Mouse (Mus musculus): Measurements from ENCODE around the gene Pitpnb.

Gene Pitpnb

DNA sequence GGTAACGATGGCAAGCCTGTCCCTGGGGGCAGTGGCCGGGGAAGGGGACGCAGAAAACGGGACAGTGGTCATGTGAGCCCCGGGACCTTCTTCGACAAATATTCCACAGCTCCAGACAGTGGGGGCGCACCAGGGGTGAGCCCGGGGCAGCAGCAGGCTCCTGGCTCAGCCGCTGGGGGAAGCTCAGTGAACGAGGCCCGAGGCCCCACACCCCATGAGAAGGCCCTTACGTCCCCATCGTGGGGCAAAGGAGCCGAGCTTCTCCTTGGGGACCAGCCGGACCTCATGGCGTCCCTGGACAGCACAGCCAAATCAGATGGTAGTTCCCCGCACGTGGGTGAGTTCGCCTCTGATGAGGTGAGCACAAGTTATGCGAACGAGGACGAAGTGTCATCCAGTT lies 90.3 kb downstream of the Pitpnb start:
- no peak for DNase-seq (ENCODE audit: low read depth, low spot score)

DNA sequence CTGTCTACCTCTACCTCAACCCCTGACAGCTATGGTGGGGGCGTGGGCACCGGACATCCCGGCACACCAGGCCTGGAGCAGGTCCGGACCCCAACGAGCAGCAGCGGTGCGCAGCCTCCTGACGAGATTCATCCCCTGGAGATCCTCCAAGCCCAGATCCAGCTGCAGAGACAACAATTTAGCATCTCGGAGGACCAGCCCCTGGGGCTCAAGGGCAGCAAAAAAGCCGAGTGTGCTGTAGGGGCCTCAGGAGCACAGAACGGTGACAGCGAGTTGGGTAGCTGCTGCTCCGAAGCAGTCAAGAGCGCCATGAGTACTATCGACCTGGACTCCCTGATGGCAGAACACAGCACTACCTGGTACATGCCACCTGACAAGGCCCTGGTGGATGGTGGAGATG lies 90.9 kb downstream of the Pitpnb start:
- no peak for DNase-seq (ENCODE audit: low read depth, low spot score)

DNA sequence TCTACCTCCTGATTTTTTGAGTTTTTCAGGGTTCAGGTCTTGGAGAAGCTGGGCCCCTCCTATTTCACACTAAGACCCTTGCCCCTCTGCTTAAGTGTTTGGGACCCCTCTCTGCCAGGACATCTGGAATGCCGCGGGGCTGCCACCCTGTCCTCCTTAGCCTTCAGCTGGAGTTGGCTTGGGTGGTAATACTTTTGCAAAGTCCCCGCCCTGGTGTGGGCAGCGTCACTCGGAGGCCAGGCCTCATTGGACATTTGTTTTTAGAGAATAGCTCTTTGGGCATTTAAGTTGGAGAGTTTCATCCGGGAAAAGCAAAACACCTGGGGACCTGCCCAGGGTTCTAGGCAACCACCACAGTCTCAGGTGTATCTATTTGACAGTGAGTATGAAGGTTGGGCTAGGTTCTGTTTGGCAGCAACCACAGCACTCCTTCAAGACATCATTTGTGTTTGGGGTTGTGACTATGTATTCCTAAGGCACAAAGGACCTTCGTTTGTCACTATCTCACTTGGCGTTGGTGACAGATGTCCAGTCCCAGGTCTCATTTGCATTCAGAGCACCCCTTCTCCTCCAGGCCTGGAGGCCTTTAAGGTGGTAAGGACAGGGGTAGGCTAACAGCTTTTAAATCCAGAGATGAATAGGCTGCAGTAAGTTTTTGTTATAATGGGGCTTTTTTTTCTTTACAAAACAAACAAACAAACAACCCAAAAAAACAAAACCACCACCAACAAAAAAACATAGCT lies 91.7 kb downstream of the Pitpnb start:
- no peak for DNase-seq (ENCODE audit: low read depth, low spot score)

DNA sequence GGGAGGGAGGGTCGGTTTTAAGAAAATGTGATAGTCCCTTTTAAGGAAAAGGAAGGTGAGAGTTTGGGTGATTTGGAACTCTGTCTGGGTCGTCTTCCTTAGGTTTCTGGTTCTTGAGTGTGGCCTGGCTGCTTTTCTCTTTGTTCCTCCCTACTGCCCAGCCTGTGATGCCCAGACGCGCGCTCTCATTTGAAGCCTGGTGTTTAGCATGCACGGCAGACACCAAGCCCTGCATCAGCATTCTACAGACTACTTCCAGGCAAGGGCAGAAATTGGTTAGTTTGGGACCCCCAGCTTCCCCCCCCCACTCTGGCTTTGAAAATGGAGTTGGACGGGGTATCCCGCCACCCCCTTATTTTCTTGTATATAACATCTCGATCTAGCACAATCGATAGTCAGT lies 92.4 kb downstream of the Pitpnb start:
- no peak for DNase-seq (ENCODE audit: low read depth, low spot score)

DNA sequence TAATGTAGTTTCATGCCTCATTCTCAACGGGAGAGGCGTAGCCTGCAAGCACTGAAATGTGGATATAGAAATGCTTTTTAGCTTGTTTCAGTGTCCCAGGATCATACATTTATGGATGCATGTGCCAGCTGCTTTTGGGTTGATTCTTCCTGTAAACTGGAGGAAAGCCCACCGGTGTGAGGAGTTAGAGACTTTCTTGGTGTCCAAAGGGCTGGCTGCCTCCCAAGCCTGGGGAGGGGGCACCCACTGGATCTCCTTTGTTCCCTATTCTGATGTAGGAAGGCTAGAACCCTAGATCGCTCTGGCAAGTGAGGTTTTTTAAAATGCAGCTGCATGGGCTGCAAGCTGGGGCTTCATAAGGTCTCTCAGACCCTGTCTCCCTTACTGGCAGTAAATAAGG lies 93.1 kb downstream of the Pitpnb start:
- no peak for DNase-seq (ENCODE audit: low read depth, low spot score)

DNA sequence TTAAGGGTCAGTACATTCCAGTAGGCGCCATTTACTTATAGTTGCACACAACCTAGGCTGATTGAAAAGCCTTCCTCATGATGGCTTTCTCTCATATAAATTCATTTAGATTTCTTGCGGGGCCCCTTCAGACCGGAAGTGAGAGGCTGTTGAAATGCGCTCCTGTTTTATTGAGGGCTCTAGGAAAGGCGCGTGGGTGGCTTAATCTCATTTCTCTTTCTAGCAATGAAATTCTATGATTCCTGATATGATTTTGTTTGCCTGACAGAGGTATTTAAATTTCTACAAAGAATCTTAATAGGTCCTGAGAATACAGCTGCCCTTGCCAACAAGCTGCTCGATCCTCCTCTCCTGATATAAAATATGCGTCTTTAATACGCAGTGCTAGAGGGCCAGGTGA lies 95.2 kb downstream of the Pitpnb start:
- no peak for DNase-seq (ENCODE audit: low read depth, low spot score)

DNA sequence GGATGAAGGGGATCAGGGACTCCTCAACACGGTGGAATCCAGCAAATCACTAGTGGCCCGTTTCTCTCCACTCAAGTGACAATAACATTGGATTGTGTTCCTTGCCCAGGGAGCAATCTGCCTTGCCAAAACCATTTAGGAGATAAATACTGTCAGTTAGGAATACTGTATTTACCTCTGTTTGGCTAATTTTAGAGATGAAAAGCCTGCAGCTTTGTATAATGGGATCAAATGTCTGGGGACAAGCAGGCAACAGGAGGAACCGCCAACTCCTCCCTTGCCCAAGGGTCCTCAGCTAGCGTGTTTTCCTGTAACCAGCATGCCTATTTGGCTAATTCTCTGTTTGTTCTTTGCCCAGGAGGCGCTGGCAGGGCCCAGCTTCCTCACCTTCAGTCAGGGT lies 95.7 kb downstream of the Pitpnb start:
- no peak for DNase-seq (ENCODE audit: low read depth, low spot score)

DNA sequence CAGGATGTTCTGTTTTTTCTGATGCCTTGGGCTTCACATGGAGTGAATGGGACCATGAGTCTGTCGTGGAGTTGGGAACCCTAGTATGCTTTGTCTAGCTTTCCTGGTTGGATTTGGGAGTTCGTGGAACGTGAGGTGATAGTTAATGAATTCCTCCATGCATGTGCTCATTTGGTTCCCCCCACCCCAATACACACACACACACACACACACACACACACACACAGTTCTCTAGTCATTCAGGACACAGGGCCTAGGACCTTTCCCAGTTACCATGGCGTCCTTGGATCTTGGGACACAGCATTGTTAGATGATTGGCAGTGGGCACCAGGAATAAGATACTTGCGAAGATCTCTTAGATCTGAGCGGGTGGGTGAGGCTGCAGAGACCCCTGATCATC lies 98.3 kb downstream of the Pitpnb start:
- no peak for DNase-seq (ENCODE audit: low read depth, low spot score)

DNA sequence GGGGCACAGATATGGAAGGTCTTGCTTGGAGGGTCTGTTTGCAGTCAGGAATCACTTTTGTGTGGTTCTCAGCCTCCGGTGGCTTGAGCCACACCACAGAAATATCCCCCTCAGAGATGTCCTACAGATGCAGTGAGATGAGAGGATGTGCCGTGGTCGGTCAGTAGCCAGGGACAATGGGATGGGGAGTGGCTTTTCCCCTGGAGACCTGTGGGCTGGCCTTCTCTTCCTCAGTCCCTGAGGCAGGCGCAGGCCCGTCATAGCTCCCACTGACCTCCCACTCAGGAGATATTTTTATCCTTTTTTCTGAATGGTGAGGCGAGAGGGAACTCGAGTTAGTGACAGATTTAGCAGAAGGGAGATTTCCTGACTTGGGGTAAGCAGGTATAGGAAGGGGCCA lies 99.2 kb downstream of the Pitpnb start:
- no peak for DNase-seq (ENCODE audit: low read depth, low spot score)

DNA sequence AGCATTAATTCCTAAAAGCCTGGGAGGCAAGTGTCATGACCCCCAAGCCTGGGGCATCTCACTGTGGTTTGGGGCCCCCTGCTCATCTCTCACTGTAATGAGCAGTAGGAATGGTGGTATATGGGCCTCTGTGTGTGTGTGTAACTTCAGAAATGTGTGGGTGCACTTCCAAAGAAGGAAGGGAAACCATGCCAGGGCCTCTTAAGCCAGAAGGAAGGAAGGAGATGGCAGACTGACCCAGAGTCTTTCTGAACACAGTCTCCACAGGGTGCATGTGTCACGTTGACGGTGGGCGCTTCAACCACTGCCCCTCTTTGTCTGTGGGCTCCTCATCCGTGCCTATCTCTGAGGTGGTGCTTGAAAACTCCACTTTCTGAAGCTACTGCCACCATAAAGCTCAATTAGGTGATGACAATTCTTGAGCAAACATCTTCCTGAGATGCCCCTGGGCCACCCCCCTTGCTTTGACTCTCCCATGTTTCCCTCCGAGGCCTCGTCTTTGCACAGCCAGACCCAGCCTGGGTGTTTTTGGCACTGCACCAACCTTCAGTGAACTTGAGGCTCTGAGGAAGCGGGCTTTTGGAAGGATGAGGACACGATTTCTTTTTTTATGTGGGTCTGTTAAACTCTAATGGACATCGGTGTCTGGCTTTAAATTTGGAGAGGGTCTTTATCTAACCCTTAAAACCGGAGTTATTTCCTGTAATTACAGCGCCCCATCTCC lies 100.6 kb downstream of the Pitpnb start:
- DNase-seq (ENCODE audit: low read depth, low spot score): no peak

DNA sequence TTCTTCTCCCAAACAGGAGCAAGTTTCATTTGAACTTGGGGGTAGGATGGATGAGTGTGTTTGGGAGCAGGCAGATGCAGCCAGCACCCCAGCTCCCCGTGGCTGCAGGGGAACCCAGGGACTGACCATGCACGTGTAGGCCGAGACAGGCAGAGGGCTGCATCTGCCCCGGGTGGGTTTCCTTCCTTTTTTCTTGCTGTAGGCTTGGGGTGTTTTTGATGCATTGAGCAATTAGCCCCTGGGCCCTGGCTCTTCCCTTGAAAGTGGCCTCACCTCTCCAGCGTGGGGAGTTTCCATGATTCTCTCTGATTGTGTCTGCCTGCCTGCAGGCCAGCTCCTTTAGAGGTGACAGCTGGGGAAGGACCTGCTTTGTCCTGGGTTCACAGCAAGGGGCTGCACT lies 102.3 kb downstream of the Pitpnb start:
- no peak for DNase-seq (ENCODE audit: low read depth, low spot score)

DNA sequence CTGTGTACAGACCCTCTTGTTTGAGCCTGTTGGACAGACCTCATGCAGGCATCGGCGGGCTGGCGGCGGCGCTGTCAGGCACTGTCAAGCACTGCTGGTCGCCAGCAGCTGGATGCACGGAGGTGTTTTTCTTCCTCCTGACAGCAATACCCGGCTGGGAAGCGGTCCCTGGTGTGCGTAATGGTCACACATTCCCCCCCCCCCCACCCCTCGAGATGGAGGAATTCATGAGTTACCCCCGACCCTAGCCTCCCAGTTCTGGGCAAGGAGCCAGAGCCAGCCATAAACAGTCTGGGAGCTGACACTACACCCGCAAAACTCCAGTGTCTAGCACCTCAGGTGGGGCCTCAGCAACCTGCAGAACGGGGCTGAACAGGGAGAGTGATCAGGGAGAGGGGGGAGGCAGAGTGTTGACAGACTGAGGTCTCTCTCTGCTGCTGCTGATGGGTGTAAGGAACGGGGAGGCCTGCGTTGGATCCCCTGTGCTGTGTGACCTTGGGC lies 103.8 kb downstream of the Pitpnb start:
- no peak for DNase-seq (ENCODE audit: low read depth, low spot score)

DNA sequence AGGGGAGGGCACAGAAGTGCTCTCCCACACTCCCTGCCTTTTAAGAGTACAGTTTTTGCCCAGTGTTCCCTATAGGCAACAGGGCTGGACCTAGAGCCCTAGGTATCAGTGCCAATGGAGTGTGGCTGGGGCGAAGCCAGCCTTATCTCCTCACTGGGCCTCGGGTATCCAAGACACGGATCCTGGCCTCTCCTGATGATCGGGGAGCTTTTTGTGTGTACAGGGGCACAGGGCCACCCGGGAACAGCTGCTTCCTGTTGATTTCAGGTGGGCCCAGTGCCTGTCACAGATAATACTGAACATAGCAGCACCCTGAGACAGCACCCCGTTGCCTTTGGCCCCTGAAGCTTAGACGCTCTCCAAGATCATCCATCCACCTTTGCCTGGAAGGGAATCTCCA lies 105.7 kb downstream of the Pitpnb start:
- DNase-seq (ENCODE audit: low read depth, low spot score): no peak

DNA sequence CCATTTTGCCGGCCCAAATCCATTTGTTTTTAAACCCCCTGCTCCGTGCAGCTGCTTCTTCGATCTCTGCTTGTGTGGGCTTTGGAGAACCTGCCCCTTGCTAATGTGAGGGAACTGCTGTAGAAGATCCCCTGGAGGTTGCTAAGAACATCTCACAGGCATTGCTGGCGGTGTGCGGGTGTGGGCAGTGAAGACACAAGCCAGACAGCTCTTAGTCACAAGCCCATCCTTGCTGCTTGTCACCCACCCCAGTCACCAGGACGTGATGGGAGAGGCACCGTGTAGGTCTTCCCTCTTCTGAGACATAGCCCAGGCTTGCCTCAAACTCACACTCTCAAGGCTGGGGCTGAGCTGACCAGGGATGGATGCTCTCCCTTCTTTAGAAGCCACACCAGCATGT lies 106.6 kb downstream of the Pitpnb start:
- no peak for DNase-seq (ENCODE audit: low read depth, low spot score)
